Mouse (Mus musculus) heart, postnatal 0 days (tissue): ENCODE data around the gene Slc25a24. TPM values are rescaled to one million over a fixed set of nuclear protein-coding genes. Genes with fewer than 3 reads are reported as not detected.

Experiments used
- ATAC-seq: fragments of 200-750 bp; cut with Nextera tagmentation; 2 replicates; pipeline ENCODE4 v1.8.0; 2017; ENCODE audit warnings: low read depth, moderate number of reproducible peaks, moderate library complexity; ENCODE audit not compliant: insufficient read depth
- DNase-seq: peaks from one replicate; pipeline ENCODE4 v3.0.0-alpha.2; 2016; ENCODE audit warnings: low spot score
- H3K27ac ChIP-seq: fragments of 300-500 bp; sonication (generic); 2 replicates; pipeline ENCODE4 v1.5.1; 2014; ENCODE audit warnings: low read depth, mild to moderate bottlenecking
- H3K27me3 ChIP-seq: fragments of 300-500 bp; sonication (generic); 2 replicates; pipeline ENCODE4 v1.6.1; 2014; ENCODE audit warnings: low read length, mixed read lengths; ENCODE audit not compliant: control insufficient read depth, insufficient read depth
- H3K36me3 ChIP-seq: fragments of 300-500 bp; sonication (generic); replicated peaks from 2 replicates; pipeline ENCODE4 v1.6.1; 2014; ENCODE audit warnings: low read length, mixed read lengths; ENCODE audit not compliant: control insufficient read depth, insufficient read depth
- H3K4me1 ChIP-seq: fragments of 300-500 bp; sonication (generic); 2 replicates; pipeline ENCODE4 v1.6.1; 2014; ENCODE audit warnings: antibody characterized with exemption; ENCODE audit not compliant: control insufficient read depth, insufficient read depth
- H3K4me2 ChIP-seq: fragments of 300-500 bp; sonication (generic); 2 replicates; pipeline ENCODE4 v1.6.1; 2014; ENCODE audit warnings: low read depth, mild to moderate bottlenecking, low read length, moderate library complexity
- H3K4me3 ChIP-seq: fragments of 300-500 bp; sonication (generic); 2 replicates; pipeline ENCODE4 v1.5.1; 2014; ENCODE audit warnings: low read depth, low read length
- H3K9ac ChIP-seq: fragments of 300-500 bp; sonication (generic); replicated peaks from 2 replicates; pipeline ENCODE4 v1.6.1; 2014; ENCODE audit warnings: low read depth, low read length, mixed read lengths
- H3K9me3 ChIP-seq: fragments of 300-500 bp; sonication (generic); replicated peaks from 2 replicates; pipeline ENCODE4 v1.6.1; 2016; ENCODE audit warnings: low read length; ENCODE audit not compliant: control insufficient read depth
- CTCF ChIP-seq: IDR thresholded peaks from 2 replicates; pipeline ENCODE4 v1.5.1; 2016; ENCODE audit warnings: antibody characterized with exemption, control low read depth, low read depth
- EP300 ChIP-seq: IDR thresholded peaks from 2 replicates; pipeline ENCODE4 v1.6.1; 2016; ENCODE audit warnings: antibody characterized with exemption, low read depth
- WGBS: fragments of 180-500 bp; shearing (Covaris S2); extraction: QIAGEN DNeasy Blood & Tissue Kit; methylation state at CpG from one replicate; pipeline ENCODE4 v1.1.7; 2014; 5-methylcytosine and 5-hydroxymethylcytosine counted together
- polyA plus RNA-seq: library from polyadenylated mRNA; unstranded; fragments of >200 nt; fragmentation: Nextera tagmentation; extraction: Ambion mirVana; gene quantifications from 2 replicates; pipeline ENCODE4 v1.2.1, GENCODE M21; 2015
- total RNA-seq: library from RNA; depleted of rRNA; stranded (reverse); fragments of >200 nt; gene quantifications from 2 replicates; pipeline ENCODE4 v1.2.3, GENCODE M21; 2014; ENCODE audit warnings: low replicate concordance

Slc25a24 gene
- total and polyA plus RNA-seq, 2 experiments from 2014 or later: 11.1 to 12.0 TPM

- H3K4me3 ChIP-seq: no peak overlapping the region
- H3K9me3 ChIP-seq: no peaks in the 10 kb centered on the region
- no peak overlapping the region for H3K9ac ChIP-seq
- H3K27ac ChIP-seq: no peak overlapping the region
- peaks cover 27% of the 10 kb centered on the region for H3K36me3 ChIP-seq
- ATAC-seq: no peak
- WGBS: 75% methylated on average over 2 of the region's 2 CpGs
- DNase-seq: no peak
- H3K4me1 ChIP-seq: 0 out of 2 replicates have a peak, but pooled peaks cover 3% of the 10 kb centered on the region
- TF ChIP-seq CTCF: no peak
- no peak for TF ChIP-seq EP300
- H3K4me2 ChIP-seq: no peak overlapping the region
- H3K27me3 ChIP-seq: no peaks in the 10 kb centered on the region
These were observed 46.2 kb downstream of the Slc25a24 start for GRCm38 (mm10) chr3:109169121-109169520.

- no peaks in the 10 kb centered on the region for H3K27me3 ChIP-seq
- peak overlapping the region; percentile 16; the same call in 1 of the 2 replicates for H3K4me2 ChIP-seq
- H3K9ac ChIP-seq: no peak overlapping the region
- ATAC-seq (peak; percentile 55; the same call in 1 of the 2 replicates), DNase-seq (peak; percentile 62)
- 24% methylated on average over 15 of the region's 15 CpGs for WGBS
- peaks cover 7% of the 10 kb centered on the region for H3K36me3 ChIP-seq
- H3K4me3 ChIP-seq: no peak overlapping the region
- no peak overlapping the region for H3K27ac ChIP-seq
- no peak for TF ChIP-seq EP300
- TF ChIP-seq CTCF: peak; percentile 87
- no peaks in the 10 kb centered on the region for H3K9me3 ChIP-seq
- 0 out of 2 replicates have a peak, but pooled peaks cover 3% of the 10 kb centered on the region for H3K4me1 ChIP-seq
These were observed 48.3 kb downstream of the Slc25a24 start for GRCm38 (mm10) chr3:109171070-109171778.

GRCm38 (mm10) chr3:109174394-109174793 is 51.4 kb downstream of the Slc25a24 start:
- ATAC-seq (no peak), DNase-seq (no peak)
- Histone ChIP-seq H3K27me3 (no peaks in the 10 kb centered on the region), H3K27ac (no peak overlapping the region), H3K4me1 (0 out of 2 replicates have a peak, but pooled peaks cover 3% of the 10 kb centered on the region), H3K36me3 (no peaks in the 10 kb centered on the region), H3K9me3 (no peaks in the 10 kb centered on the region), H3K4me2 (no peak overlapping the region), H3K9ac (no peak overlapping the region), H3K4me3 (no peak overlapping the region)
- 76% methylated on average over 5 of the region's 5 CpGs for WGBS
- TF ChIP-seq EP300 (no peak), CTCF (no peak)

- 48% methylated on average over 6 of the region's 6 CpGs for WGBS
- H3K36me3 ChIP-seq: no peaks in the 10 kb centered on the region
- no peak for DNase-seq
- no peaks in the 10 kb centered on the region for H3K9me3 ChIP-seq
- H3K9ac ChIP-seq: no peak overlapping the region
- ATAC-seq: no peak
- no peaks in the 10 kb centered on the region for H3K4me1 ChIP-seq
- H3K4me3 ChIP-seq: no peak overlapping the region
- TF ChIP-seq CTCF (no peak), EP300 (no peak)
- H3K4me2 ChIP-seq: no peak overlapping the region
- H3K27me3 ChIP-seq: no peaks in the 10 kb centered on the region
- no peak overlapping the region for H3K27ac ChIP-seq
These were observed 55.8 kb downstream of the Slc25a24 start for GRCm38 (mm10) chr3:109178705-109179104.

- no peaks in the 10 kb centered on the region for H3K27me3 ChIP-seq
These were observed 56.7 kb downstream of the Slc25a24 start for GRCm38 (mm10) chr3:109179528-109180076.

More at GRCm38 (mm10) chr3:109179528-109180076, 56.7 kb downstream of the Slc25a24 start:
- Histone ChIP-seq H3K4me2 (no peak overlapping the region), H3K27ac (no peak overlapping the region), H3K4me3 (no peak overlapping the region), H3K9me3 (no peaks in the 10 kb centered on the region; the same call in 1 of the 2 replicates), H3K4me1 (no peaks in the 10 kb centered on the region), H3K36me3 (no peaks in the 10 kb centered on the region), H3K9ac (no peak overlapping the region)
- no peak for DNase-seq
- WGBS: 59% methylated on average over 6 of the region's 6 CpGs
- no peak for ATAC-seq
- TF ChIP-seq CTCF (no peak), EP300 (no peak)
